Mouse (Mus musculus): ENCODE data around the gene Mre11a.
"Not testable (repeated sequence)": the region's sequence is repeated elsewhere in the genome, so short reads cannot be mapped to it uniquely, and the experiment has no call there.

Mre11a gene

DNA sequence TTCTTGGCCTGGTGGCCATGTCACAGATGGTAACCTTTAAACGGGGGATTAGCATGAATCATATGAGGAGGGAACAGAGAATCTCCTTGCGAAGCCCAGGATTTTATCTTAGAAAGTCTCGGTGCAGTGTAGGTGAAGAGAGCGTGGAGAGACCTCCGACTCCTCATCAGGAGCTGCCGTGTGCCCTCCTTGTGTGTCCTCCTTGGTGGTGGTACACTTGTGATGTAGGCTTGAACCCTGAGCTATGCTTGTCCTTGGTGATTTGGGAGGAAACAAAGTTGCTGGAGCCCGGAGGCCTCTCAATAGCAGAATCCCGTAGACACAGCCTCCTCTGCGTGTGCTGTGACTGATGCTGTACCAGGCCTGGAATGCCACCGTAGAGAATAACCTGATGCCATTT, 86.3 kb downstream of the Mre11a start:
- DNase-seq (ENCODE audit: low spot score) = no peak

- DNase-seq (ENCODE audit: low spot score) = no peak
These were observed 87.1 kb downstream of the Mre11a start for GRCm38 (mm10) chr9:14871536-14871935.

DNA sequence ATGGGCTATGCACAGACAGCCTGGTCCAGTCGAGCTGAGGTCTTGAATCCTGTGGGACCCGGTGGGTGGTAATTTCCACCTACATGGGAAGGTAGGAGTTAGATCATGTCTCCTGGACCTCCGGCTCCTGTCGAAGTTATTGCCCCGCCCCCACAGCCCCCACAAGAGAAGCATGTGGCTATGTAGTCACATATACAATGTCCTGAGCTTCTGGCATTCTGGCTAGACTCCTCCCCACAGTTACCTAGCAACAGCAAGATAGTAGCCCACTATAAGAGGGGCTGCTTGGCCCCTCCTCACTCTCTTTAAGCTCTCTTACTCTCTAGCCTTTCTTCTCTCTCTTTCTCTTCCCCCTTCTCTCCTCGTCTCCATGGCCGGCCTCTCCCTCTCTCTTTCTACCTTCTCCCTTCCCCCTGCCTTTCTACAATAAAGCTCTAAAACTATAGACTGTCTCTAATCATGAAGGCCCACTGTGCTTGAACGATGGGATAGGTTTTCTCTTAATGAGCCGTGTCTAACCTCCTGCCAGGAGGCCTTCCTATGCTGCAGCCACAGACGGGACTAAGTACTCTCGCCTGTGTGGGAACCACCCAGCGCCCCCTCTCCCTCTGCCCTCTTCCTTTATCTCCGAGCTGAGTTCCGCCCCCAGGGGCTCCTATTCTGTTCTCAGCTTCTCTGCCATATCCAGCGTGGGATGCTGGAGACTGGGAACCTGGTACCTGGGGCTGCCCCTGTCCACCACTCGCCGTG, 87.9 kb downstream of the Mre11a start:
- no peak for DNase-seq (ENCODE audit: low spot score)

DNA sequence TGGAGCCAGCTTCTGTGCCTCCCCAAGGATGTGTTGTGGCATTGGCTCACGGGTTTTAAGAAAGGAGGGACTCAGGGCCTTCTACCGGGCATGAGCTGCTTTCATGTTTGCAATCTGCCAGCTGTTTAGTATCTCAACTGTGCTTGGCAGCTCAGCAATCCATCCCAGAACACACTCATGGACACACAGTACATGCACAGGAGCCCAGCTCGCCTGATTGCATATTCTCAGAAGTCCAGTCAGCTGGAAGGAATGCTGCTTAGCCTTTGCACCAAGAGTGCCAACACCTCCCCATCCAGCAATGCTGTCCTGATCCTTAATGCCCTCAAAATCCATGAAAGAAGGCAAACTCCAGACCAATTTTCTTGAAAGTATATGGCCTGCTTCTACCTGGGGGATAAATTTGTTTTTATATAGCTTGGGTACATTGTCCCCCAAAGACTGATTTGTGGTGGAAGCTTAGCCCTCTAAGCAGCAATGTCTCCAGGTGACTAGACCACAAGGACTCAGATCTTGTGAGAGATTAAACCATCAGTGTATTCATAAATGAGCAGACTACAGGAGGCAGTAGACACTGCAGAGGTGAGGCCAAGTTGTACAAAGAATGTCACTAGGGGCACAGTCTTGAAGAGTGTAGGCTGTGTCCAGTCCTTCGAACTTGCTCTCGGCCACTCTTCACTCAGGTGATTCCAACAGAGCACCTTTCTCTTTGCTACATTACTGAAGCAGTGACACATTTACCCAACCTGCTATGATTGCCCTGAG, 91.5 kb downstream of the Mre11a start:
- no peak for DNase-seq (ENCODE audit: low spot score)

- not testable (repeated sequence) for DNase-seq (ENCODE audit: low spot score)
These were observed 92.1 kb downstream of the Mre11a start for GRCm38 (mm10) chr9:14876566-14876965.

GRCm38 (mm10) chr9:14884641-14885040, 100.2 kb downstream of the Mre11a start:
- DNase-seq (ENCODE audit: low spot score) = no peak

- DNase-seq (ENCODE audit: low spot score) = no peak
These were observed 100.7 kb downstream of the Mre11a start for GRCm38 (mm10) chr9:14885151-14885550.

- DNase-seq (ENCODE audit: low spot score) = no peak
These were observed 101.5 kb downstream of the Mre11a start for GRCm38 (mm10) chr9:14885954-14886353.
